Mouse (Mus musculus) layer of hippocampus, adult 8-10 months (tissue): Measurements from ENCODE around the gene Syngr2. TPM values are rescaled to one million over a fixed set of nuclear protein-coding genes. Genes with fewer than 3 reads are reported as not detected.
A peak's percentile ranks its signal among the peaks of the same experiment; 100 is the strongest.
"Not testable (repeated sequence)": the region's sequence is repeated elsewhere in the genome, so short reads cannot be mapped to it uniquely, and the experiment has no call there.

Experiments
- DNase-seq, 2 experiments: peaks; one replicate each; pipeline ENCODE4 v3.0.0; 2022; ENCODE audit warnings: low spot score in 2 of 2
- total RNA-seq, 4 experiments: library from RNA; stranded (reverse); gene quantifications; 2 replicates each; pipeline ENCODE4 v1.2.4; 2022

The Syngr2 gene
- total RNA-seq, 4 experiments from 2014 or later: 11.4 to 33.5 (median 24.5) TPM

GRCm38 (mm10) chr11:117832086-117832969 is 22.9 kb downstream of the Syngr2 start:
- DNase-seq: peak; percentile 45 to 73

- DNase-seq: not testable (repeated sequence)
Measured at GRCm38 (mm10) chr11:117833509-117833908, 24.0 kb downstream of the Syngr2 start.

DNA sequence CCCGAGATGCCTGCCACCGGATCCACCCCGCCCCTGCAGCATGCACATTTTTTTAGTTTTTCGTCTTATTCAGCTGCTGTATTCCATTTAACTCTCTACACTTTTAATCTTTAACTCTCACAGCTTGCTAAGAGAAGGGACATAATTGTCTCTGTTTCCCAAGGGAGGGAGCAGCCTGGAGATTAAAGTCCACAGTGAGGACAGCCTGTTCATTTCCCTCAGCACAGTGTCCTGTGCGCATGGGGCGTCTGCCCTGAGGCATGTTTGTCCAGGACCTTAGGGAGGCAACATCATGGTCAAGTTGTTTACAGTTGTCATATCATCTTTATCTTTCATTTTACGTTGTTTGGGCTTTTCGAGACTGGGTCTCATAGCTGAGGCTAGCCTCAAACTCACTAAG is 24.6 kb downstream of the Syngr2 start:
- no peak for DNase-seq

- DNase-seq: peak; percentile 40
Measured at GRCm38 (mm10) chr11:117836306-117836705, 26.8 kb downstream of the Syngr2 start.

GRCm38 (mm10) chr11:117838572-117838971 is 29.1 kb downstream of the Syngr2 start:
- no peak for DNase-seq

GRCm38 (mm10) chr11:117839021-117839420 is 29.6 kb downstream of the Syngr2 start:
- no peak for DNase-seq

- no peak for DNase-seq
Measured at GRCm38 (mm10) chr11:117840910-117841309, 31.4 kb downstream of the Syngr2 start.

DNA sequence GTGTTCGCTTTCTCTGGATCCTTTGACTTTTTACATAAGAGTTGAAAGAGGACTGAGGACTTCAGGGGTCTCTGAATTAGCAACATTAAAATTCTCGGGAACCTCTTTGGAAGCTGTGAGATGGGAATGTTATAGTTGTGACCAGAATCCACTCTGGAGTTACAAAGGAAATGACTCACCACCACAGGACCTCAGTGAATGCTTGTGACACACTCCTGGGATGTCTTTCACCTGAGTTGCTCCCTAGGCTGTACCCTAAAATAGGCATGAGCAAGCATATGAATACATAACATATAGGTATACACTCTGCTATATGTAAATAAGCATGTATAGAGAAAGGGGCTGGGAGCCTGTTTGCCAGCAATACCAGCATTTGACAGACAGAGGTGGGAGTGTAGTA is 34.0 kb downstream of the Syngr2 start:
- DNase-seq: no peak

GRCm38 (mm10) chr11:117844997-117845396 is 35.5 kb downstream of the Syngr2 start:
- DNase-seq: no peak

DNA sequence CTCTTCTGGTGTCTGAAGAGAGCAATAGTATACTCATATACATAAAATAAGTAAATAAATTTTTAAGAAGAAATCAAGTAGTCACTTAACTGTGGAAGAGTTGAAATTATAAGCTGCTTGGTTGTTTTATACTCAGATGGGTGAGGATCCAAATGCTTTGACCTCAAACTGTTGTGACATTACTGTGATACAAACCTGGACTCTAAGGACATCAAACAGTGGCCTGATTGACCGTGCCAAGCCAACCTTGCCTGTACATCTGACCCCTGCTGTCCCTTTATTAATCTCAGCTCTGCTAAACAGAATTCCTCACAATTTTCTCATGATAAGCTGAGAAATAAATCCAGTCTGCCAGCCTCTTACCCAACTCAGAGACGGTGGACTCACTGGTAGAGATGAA is 36.2 kb downstream of the Syngr2 start:
- DNase-seq: no peak

GRCm38 (mm10) chr11:117846640-117847039 is 37.2 kb downstream of the Syngr2 start:
- DNase-seq: no peak

GRCm38 (mm10) chr11:117847593-117848215 is 38.2 kb downstream of the Syngr2 start:
- no peak for DNase-seq

DNA sequence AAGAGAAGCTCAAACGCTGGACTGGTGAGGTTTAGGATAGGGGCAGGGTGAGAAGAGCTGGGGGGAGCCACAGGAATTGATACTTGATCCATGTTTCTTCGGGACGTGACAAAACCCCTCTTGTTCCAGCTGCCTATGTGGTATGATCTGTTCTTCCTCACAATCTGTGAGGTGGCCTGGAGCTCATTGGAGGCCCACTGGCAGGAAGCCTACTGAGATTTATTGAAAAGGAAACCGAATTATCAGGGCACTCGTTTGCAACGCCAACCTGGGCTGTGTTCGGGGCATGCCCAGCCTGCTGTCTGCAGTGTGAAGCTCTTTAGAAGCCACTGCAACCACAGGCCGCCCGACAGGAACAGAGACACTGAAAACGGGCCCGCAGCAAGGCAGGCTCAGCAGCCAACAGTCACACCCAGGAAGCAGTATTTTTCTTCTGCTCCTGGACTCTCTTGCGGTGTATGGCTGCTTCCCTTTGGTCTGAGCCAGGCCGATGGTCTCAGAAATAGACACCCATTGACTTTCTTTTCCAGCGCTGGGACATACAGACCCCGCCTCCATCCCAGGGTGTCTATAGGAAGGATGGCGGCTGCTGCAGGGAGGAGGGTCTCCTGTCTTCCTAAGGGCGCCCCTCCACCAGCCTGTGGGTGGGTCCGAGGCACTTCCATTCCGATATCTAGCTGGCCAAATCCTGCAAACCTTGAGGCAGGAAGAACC is 39.0 kb downstream of the Syngr2 start:
- DNase-seq: no peak

DNA sequence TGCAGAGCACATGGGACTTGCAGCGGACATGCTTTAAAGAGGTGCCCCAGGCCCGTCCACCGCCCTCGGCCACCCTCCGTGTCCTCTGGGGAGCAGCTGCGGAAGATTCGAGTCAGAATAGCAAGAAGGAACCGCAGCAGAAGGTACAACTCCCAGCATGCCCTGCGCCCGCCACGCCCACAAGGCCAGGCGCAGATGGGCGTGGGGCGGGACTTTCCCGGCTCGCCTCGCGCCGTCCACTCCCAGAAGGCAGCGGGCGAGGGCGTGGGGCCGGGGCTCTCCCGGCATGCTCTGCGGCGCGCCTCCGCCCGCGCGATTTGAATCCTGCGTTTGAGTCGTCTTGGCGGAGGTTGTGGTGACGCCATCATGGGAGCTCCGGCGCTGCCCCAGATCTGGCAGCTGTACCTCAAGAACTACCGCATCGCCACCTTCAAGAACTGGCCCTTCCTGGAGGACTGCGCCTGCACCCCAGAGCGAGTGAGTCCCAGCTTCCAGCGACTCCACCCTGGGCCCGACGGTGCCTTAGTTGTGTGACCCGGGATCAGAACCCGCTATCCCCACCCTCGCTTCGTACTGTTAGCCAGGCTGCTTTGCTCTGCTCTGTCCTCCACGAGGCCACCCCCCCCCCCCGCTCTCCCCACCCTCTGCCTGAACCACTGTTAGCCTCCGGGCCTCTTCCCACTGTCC is 39.7 kb downstream of the Syngr2 start, which contains the start of gene Birc5:
Birc5 (plus strand) TSS at position 267 of the 687 bp plus-strand sequence.
- peak; percentile 88 to 96 for DNase-seq

- DNase-seq: no peak
Measured at GRCm38 (mm10) chr11:117852875-117853274, 43.4 kb downstream of the Syngr2 start.

DNA sequence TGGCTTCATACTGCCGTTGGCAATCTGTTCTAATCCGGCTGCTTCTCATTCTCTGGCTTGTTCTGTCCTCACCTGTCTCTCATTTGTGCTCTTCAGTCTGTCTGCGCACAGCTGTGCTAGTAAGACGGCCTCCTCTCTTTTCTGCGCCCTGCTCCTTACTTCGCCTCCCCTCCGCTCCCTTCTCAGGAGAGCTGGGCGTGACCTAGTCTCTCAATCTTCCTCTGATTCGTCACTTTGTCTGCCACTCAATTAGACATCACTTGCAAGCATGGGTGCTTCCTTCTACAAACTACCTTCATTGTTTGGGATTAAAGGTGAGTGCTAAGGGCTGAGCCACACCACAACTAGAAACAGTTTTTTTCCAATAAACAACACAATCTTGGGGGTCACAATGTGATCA is 44.8 kb downstream of the Syngr2 start:
- DNase-seq: no peak

DNA sequence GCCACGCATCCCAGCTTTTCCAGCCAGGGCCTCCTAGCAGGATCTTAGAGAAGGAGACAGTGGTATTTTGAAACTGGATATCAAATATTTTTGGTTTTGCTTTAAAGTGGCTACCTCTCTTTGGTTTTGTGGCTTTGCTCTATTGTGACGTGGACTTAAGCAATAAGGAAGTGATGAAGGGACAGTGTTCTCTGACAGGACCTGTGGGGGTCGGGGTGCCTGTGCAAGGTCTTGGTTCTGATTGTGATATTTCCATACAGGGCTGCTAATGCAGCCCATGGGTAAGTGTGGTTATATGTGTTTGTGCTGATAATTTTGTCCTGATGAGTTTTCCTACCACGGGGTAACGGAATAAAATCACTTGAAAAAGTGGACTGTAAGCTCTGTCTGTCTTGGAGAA is 45.9 kb downstream of the Syngr2 start:
- no peak for DNase-seq

GRCm38 (mm10) chr11:117855975-117856374 is 46.5 kb downstream of the Syngr2 start:
- DNase-seq: no peak

DNA sequence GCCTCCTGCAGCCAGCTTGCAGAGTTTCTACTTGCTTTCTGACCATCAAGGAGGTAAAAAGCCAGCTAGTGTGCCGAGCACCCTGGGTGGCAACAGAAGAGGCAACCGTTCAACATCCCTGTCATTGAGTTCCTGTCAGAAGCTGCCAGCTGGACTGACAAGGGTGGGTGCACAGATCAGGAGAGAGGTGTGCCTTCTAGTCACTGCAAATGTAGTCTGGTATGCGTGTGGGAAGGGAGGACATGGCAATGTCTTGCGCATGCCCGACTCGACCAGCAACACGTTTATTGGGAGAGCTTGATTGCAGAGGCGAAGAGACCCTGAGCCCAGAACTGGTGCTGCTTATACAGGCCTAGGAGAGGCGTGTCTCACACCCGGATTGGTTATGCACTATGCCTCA is 48.0 kb downstream of the Syngr2 start:
- DNase-seq: no peak

GRCm38 (mm10) chr11:117858392-117858791 is 48.9 kb downstream of the Syngr2 start:
- no peak for DNase-seq

DNA sequence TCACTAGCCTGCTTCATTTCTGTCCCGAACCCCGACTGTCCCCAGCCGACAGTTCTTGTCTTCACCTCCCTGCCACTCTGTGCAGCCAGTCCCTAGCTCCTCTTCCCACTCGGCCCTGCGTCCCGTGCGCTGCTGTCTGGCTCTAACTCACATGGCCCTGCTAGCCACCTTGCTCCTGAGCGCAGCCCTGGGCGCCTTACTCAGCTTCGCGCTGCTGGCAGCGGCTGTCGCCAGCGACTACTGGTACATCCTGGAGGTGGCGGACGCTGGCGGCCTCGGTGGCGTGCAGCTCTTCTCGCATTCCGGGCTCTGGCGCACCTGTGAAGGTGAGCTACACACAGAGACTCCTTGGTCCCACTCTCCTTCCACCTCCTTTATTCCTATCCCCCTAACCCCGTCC is 51.1 kb downstream of the Syngr2 start, which contains the start of gene Tmem235:
Tmem235 (plus strand) TSS at position 152 of the 400 bp plus-strand sequence.
- no peak for DNase-seq
